Mouse (Mus musculus) limb, embryonic 14.5 days (tissue): ENCODE data around the gene Prkn. TPM values are rescaled to one million over a fixed set of nuclear protein-coding genes. Genes with fewer than 3 reads are reported as not detected.

ENCODE experiments used
- ATAC-seq: fragments of 200-750 bp; cut with Nextera tagmentation; 2 replicates; pipeline ENCODE4 v1.8.0; 2017; ENCODE audit warnings: low read depth, moderate number of reproducible peaks, moderate TSS enrichment; ENCODE audit not compliant: low FRiP score
- DNase-seq: peaks from one replicate; pipeline ENCODE4 v3.0.0-alpha.2; 2015; ENCODE audit warnings: low spot score
- H3K27ac ChIP-seq: fragments of 300-500 bp; sonication (generic); replicated peaks from 2 replicates; pipeline ENCODE4 v1.5.1; 2014; ENCODE audit warnings: low read depth, mild to moderate bottlenecking, low read length, moderate library complexity, mixed read lengths
- H3K27me3 ChIP-seq: fragments of 300-500 bp; sonication (generic); 2 replicates; pipeline ENCODE4 v1.6.1; 2014; ENCODE audit warnings: low read length, mixed read lengths; ENCODE audit not compliant: control insufficient read depth, insufficient read depth
- H3K36me3 ChIP-seq: fragments of 300-500 bp; sonication (generic); 2 replicates; pipeline ENCODE4 v1.6.1; 2014; ENCODE audit warnings: mild to moderate bottlenecking, low read length, moderate library complexity, mixed read lengths; ENCODE audit not compliant: control insufficient read depth, insufficient read depth
- H3K4me1 ChIP-seq: fragments of 300-500 bp; sonication (generic); 2 replicates; pipeline ENCODE4 v1.6.1; 2014; ENCODE audit warnings: antibody characterized with exemption, low read length, mixed read lengths; ENCODE audit not compliant: control insufficient read depth, insufficient read depth
- H3K4me2 ChIP-seq: fragments of 300-500 bp; sonication (generic); replicated peaks from 2 replicates; pipeline ENCODE4 v1.6.1; 2014; ENCODE audit warnings: low read depth, mild to moderate bottlenecking, low read length, moderate library complexity; ENCODE audit not compliant: severe bottlenecking
- H3K4me3 ChIP-seq: fragments of 300-500 bp; sonication (generic); replicated peaks from 2 replicates; pipeline ENCODE4 v1.5.1; 2014; ENCODE audit warnings: low read length
- H3K9ac ChIP-seq: fragments of 300-500 bp; sonication (generic); 2 replicates; pipeline ENCODE4 v1.6.1; 2014; ENCODE audit warnings: mild to moderate bottlenecking, low read depth, low read length, moderate library complexity; ENCODE audit not compliant: severe bottlenecking
- H3K9me3 ChIP-seq: fragments of 300-500 bp; sonication (generic); 2 replicates; pipeline ENCODE4 v1.6.1; 2016; ENCODE audit warnings: low read length; ENCODE audit not compliant: control insufficient read depth
- POLR2A ChIP-seq: fragments of 200-500 bp; IDR thresholded peaks from 2 replicates; pipeline ENCODE4 v1.8.0; 2012; ENCODE audit warnings: inconsistent platforms, mild to moderate bottlenecking, moderate library complexity, borderline replicate concordance; ENCODE audit not compliant: insufficient read depth, insufficient read length; ENCODE audit errors: extremely low read depth
- WGBS: fragments of 180-500 bp; shearing (Covaris S2); extraction: QIAGEN DNeasy Blood & Tissue Kit; methylation state at CpG from one replicate; pipeline ENCODE4 v1.1.7; 2014; 5-methylcytosine and 5-hydroxymethylcytosine counted together
- polyA plus RNA-seq, 2 experiments: library from polyadenylated mRNA; depleted of rRNA in 1 of 2; stranded (reverse) in 1 of 2; unstranded in 1 of 2; fragments of >200 nt; fragmentation: Nextera tagmentation in 1 of 2; extraction: Ambion mirVana in 1 of 2; gene quantifications; 2 replicates each; pipeline versions ENCODE4 v1.2.1 to v1.2.3; 2012 to 2014

The Prkn gene
- polyA plus RNA-seq, 2 experiments = 2.3 to 2.7 TPM

- no peak for TF ChIP-seq POLR2A
- no peak overlapping the region for H3K4me2 ChIP-seq
- H3K4me3 ChIP-seq = no peak overlapping the region
- DNase-seq (no peak), ATAC-seq (no peak)
- 88% methylated on average over 9 of the region's 9 CpGs for WGBS
- no peaks in the 10 kb centered on the region for H3K9me3 ChIP-seq
- no peaks in the 10 kb centered on the region for H3K36me3 ChIP-seq
- no peaks in the 10 kb centered on the region for H3K27me3 ChIP-seq
- H3K4me1 ChIP-seq = no peaks in the 10 kb centered on the region
- H3K9ac ChIP-seq = no peak overlapping the region
- H3K27ac ChIP-seq = no peak overlapping the region
Measured at GRCm38 (mm10) chr17:11788270-11788936, 948.2 kb downstream of the Prkn start.

GRCm38 (mm10) chr17:11795979-11796378 is 955.8 kb downstream of the Prkn start:
- H3K27me3 ChIP-seq = no peaks in the 10 kb centered on the region
- ATAC-seq (no peak), DNase-seq (no peak)
- no peaks in the 10 kb centered on the region for H3K4me1 ChIP-seq
- H3K4me2 ChIP-seq = no peak overlapping the region
- no peaks in the 10 kb centered on the region for H3K36me3 ChIP-seq
- WGBS = 74% methylated on average over 3 of the region's 3 CpGs
- H3K9me3 ChIP-seq = no peaks in the 10 kb centered on the region
- no peak for TF ChIP-seq POLR2A
- H3K4me3 ChIP-seq = no peak overlapping the region
- H3K9ac ChIP-seq = no peak overlapping the region
- no peak overlapping the region for H3K27ac ChIP-seq

- Histone ChIP-seq H3K27ac (no peak overlapping the region), H3K4me1 (no peaks in the 10 kb centered on the region), H3K9me3 (no peaks in the 10 kb centered on the region), H3K4me3 (no peak overlapping the region), H3K4me2 (no peak overlapping the region), H3K9ac (no peak overlapping the region), H3K36me3 (no peaks in the 10 kb centered on the region), H3K27me3 (no peaks in the 10 kb centered on the region)
- no peak for TF ChIP-seq POLR2A
- WGBS = 84% methylated on average over 4 of the region's 4 CpGs
- DNase-seq = no peak
- ATAC-seq = no peak
Measured at GRCm38 (mm10) chr17:11801226-11801625, 961.0 kb downstream of the Prkn start.

DNA sequence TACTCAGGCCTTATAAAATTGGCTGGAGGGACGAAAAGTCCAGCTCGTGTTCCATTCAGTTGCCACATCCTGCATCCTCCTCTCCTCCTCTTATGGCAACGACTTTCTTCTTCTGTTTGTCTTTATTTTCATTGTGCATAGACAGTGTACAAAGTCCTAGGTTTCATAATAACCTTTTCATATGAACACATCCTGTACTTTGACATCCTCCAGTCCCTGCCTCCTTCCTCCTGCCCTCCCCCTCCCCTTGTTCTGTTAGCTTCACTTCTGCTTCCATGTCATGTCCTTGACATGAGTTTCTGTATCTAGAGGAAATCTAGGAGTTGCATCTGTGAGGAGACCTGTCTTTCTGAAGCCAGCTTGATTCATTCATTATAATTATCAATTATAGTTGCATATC is 967.1 kb downstream of the Prkn start:
- WGBS = 90% methylated on average over 3 of the region's 3 CpGs
- H3K4me1 ChIP-seq = no peaks in the 10 kb centered on the region
- H3K9me3 ChIP-seq = no peaks in the 10 kb centered on the region
- H3K27me3 ChIP-seq = no peaks in the 10 kb centered on the region
- DNase-seq = no peak
- H3K9ac ChIP-seq = no peak overlapping the region
- ATAC-seq = no peak
- H3K4me3 ChIP-seq = no peak overlapping the region
- TF ChIP-seq POLR2A = no peak
- H3K27ac ChIP-seq = no peak overlapping the region
- H3K4me2 ChIP-seq = no peak overlapping the region
- no peaks in the 10 kb centered on the region for H3K36me3 ChIP-seq

DNA sequence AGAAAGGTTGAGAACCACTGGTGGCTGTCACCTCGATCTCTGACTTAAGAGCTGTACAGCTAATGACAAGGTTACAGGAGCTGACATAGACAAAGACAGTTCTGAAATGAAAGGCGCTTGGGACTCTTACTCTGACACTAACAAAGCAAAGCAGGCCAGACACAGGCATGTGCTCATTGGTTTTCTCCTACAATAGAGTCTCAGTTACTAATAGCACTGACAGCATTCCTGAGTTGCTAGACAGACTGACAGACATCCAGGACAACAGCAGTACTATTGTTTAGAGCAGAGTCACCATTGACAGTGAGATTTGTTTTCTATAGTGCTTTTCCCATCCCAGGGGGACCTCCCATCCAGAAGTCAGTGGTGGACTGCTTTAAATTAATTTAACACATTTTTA is 977.7 kb downstream of the Prkn start:
- Histone ChIP-seq H3K27me3 (no peaks in the 10 kb centered on the region), H3K36me3 (no peaks in the 10 kb centered on the region), H3K9ac (no peak overlapping the region), H3K9me3 (no peaks in the 10 kb centered on the region), H3K4me3 (no peak overlapping the region), H3K4me2 (no peak overlapping the region), H3K27ac (no peak overlapping the region), H3K4me1 (no peaks in the 10 kb centered on the region)
- DNase-seq (no peak), ATAC-seq (no peak)
- WGBS = 81% methylated on average over 2 of the region's 2 CpGs
- no peak for TF ChIP-seq POLR2A
